Mouse (Mus musculus) thymus, adult 2 months (tissue): ENCODE measurements at regions not wholly inside any gene's neighbourhood (a gene's known extent, or its start where the extent isn't known, plus 50 kb on each side); places are given as distances from the start of the nearest gene placed in this dataset.
"Not testable (repeated sequence)": the region's sequence is repeated elsewhere in the genome, so short reads cannot be mapped to it uniquely, and the experiment has no call there.

Source experiments
- DNase-seq: peaks from one replicate; pipeline ENCODE4 v3.0.0; 2021
- H3K27ac ChIP-seq: fragments of 200-500 bp; 2 replicates; pipeline ENCODE4 v1.5.1; 2012; ENCODE audit warnings: low read length, control low read depth; ENCODE audit not compliant: control insufficient read depth, insufficient read depth
- H3K27me3 ChIP-seq: fragments of 200-500 bp; 2 replicates; pipeline ENCODE4 v1.6.1; 2012; ENCODE audit warnings: mild to moderate bottlenecking, low read length, moderate library complexity, mixed read lengths; ENCODE audit not compliant: control insufficient read depth, insufficient read depth
- H3K36me3 ChIP-seq: fragments of 200-500 bp; 2 replicates; pipeline ENCODE4 v1.6.1; 2012; ENCODE audit warnings: mild to moderate bottlenecking, low read length, moderate library complexity; ENCODE audit not compliant: control insufficient read depth, insufficient read depth
- H3K4me1 ChIP-seq: fragments of 200-500 bp; replicated peaks from 2 replicates; pipeline ENCODE4 v1.6.1; 2012; ENCODE audit warnings: low read length; ENCODE audit not compliant: control insufficient read depth, insufficient read depth
- H3K4me3 ChIP-seq: fragments of 200-500 bp; 2 replicates; pipeline ENCODE4 v1.5.1; 2012; ENCODE audit warnings: mild to moderate bottlenecking, low read length, control low read depth, moderate library complexity; ENCODE audit not compliant: control insufficient read depth, insufficient read depth
- CTCF ChIP-seq: fragments of 200-500 bp; IDR thresholded peaks from 2 replicates; pipeline ENCODE4 v1.5.1; 2012; ENCODE audit warnings: mild to moderate bottlenecking, control low read depth, low read length, moderate library complexity, borderline replicate concordance; ENCODE audit not compliant: control insufficient read depth, poor library complexity, insufficient read depth; ENCODE audit errors: extremely low read depth
- POLR2A ChIP-seq: fragments of 200-500 bp; IDR thresholded peaks from 2 replicates; pipeline ENCODE4 v1.6.1; 2012; ENCODE audit warnings: mild to moderate bottlenecking, low read length, control low read depth, moderate library complexity; ENCODE audit not compliant: control insufficient read depth, poor library complexity, insufficient read depth; ENCODE audit errors: extremely low read depth
- WGBS: fragments of 180-500 bp; shearing (Covaris S2); methylation state at CpG from one replicate; pipeline ENCODE4 v1.1.7; 2018; 5-methylcytosine and 5-hydroxymethylcytosine counted together

GRCm38 (mm10) chrX:153887285-153887684 is 55.3 kb downstream of the Spin2c start:
- no peaks in the 10 kb centered on the region for H3K27me3 ChIP-seq
- no peaks in the 10 kb centered on the region for H3K4me1 ChIP-seq
- DNase-seq, result peak; percentile 3
- no peak overlapping the region for H3K27ac ChIP-seq
- 0% methylated on average over 2 of the region's 2 CpGs for WGBS
- TF ChIP-seq POLR2A, result no peak
- TF ChIP-seq CTCF, result no peak
- no peak overlapping the region for H3K4me3 ChIP-seq
- no peaks in the 10 kb centered on the region for H3K36me3 ChIP-seq

- TF ChIP-seq CTCF (no peak), POLR2A (no peak)
- Histone ChIP-seq H3K4me3 (no peak overlapping the region), H3K4me1 (peaks cover 8% of the 10 kb centered on the region), H3K36me3 (no peaks in the 10 kb centered on the region), H3K27me3 (no peaks in the 10 kb centered on the region), H3K27ac (no peak overlapping the region)
- no peak for DNase-seq
- 40% methylated on average over 3 of the region's 3 CpGs for WGBS
Observed at GRCm38 (mm10) chrX:153927996-153928395, 84.4 kb downstream of the Samt1 start.

DNA sequence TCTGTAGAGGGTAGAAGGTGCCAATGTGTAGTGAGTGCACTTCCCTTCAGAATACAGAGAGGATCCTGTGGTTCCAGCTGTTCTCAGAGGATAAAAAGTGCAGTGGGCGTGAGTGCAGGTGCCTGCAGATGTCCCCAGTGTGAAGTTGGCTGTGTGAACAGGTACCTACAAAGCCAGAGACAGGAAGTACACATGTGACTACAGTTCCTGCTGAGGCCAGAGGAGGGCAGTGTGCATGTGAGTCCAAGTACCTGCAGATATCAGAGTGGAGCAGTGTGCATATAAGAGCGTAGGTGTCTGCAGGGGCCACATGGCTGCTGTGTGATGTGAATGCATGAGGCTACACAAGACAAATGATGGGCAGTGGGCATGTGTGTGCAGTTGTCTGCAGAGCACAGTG is 79.9 kb downstream of the Samt1 start:
- TF ChIP-seq CTCF, result 0 out of 2 replicates have a peak, but pooled peaks have one; percentile 9
- no peak for TF ChIP-seq POLR2A
- Histone ChIP-seq H3K27ac (0 out of 2 replicates have a peak overlapping the region, but pooled peaks have one; percentile 33), H3K27me3 (no peaks in the 10 kb centered on the region), H3K36me3 (no peaks in the 10 kb centered on the region), H3K4me1 (peaks cover 8% of the 10 kb centered on the region), H3K4me3 (no peak overlapping the region)
- peak; percentile 57 for DNase-seq
- 35% methylated on average over 2 of the region's 2 CpGs for WGBS

- Histone ChIP-seq H3K27me3 (no peaks in the 10 kb centered on the region), H3K27ac (no peak overlapping the region), H3K36me3 (no peaks in the 10 kb centered on the region), H3K4me1 (peaks cover 5% of the 10 kb centered on the region; the same call in 1 of the 2 replicates), H3K4me3 (no peak overlapping the region)
- TF ChIP-seq POLR2A, result no peak
- TF ChIP-seq CTCF, result no peak
- 92% methylated on average over 3 of the region's 3 CpGs for WGBS
- no peak for DNase-seq
Observed at GRCm38 (mm10) chrX:153936111-153936510, 76.3 kb downstream of the Samt1 start.

- Histone ChIP-seq H3K4me3 (no peak overlapping the region), H3K4me1 (peaks cover under 1% of the 10 kb centered on the region; the same call in 1 of the 2 replicates)
Observed at GRCm38 (mm10) chrX:153937346-153937745, 75.1 kb downstream of the Samt1 start.

DNA sequence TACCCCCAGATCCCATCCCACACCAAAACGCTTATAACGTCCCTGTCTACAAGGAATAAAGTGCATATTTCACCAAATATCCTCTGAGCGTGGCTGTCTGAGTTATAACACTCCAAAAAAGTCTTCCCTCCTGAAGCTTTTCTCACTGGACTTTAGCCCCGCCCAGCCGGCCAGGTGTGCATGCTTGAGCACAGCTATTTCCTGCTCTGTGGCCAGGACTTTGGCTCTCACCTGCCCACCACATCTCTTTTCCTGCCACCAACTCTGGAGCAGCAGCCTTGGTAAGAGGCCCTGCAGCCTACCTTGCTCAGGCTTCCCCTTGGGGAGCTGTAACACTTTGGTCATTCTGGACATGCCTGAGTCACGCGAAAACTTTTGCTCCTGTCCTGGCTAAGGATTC is 72.4 kb downstream of the Samt1 start:
- H3K4me3 ChIP-seq, result no peak overlapping the region
- H3K27me3 ChIP-seq, result no peaks in the 10 kb centered on the region
- no peak for DNase-seq
- 96% methylated on average over 7 of the region's 7 CpGs for WGBS
- H3K27ac ChIP-seq, result no peak overlapping the region
- no peaks in the 10 kb centered on the region for H3K36me3 ChIP-seq
- no peaks in the 10 kb centered on the region for H3K4me1 ChIP-seq
- TF ChIP-seq CTCF (no peak), POLR2A (no peak)

More at GRCm38 (mm10) chrX:153937346-153937745, 75.1 kb downstream of the Samt1 start:
- TF ChIP-seq POLR2A, result no peak
- no peak for TF ChIP-seq CTCF
- H3K36me3 ChIP-seq, result no peaks in the 10 kb centered on the region
- no peaks in the 10 kb centered on the region for H3K27me3 ChIP-seq
- DNase-seq, result no peak
- no peak overlapping the region for H3K27ac ChIP-seq

- not testable (repeated sequence) for H3K27ac ChIP-seq, DNase-seq, H3K36me3 ChIP-seq, H3K4me3 ChIP-seq, H3K27me3 ChIP-seq, H3K4me1 ChIP-seq
- 90% methylated on average over 3 of the region's 3 CpGs for WGBS
Observed at GRCm38 (mm10) chrX:153941130-153941529, 71.3 kb downstream of the Samt1 start.
